Comparison of ENCODE assay signal across 9 mouse cellular contexts in the genomic region with DNA sequence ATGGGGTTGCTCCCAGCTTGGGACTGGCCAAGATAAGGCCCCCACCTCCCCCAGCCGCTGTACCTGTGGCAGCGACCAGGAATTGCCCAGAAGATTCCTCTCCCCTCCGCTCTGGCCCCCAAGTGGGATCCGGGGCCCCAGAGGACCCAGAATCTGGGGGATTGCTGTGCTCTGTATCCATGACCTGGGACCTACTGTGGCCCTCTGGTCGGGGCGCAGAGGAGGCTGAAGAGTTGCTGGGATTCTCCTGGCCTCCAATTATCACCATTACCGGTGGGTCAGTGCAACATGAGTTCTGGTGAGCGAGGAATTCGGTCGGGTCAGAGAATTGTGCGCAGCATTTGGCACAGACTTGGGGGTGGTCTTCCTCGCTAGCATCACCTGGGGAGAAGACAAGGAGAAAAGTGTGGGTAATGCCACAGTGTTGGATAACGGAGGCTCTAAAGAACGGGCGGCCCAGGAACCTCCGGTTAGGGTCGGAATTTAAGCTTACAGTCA. TPM values are rescaled to one million over a fixed set of nuclear protein-coding genes. Genes with fewer than 3 reads are reported as not detected.
DNase-seq lines count a peak whose midpoint lies in the region; ATAC-seq lines count a peak whose summit lies in the region.
"Had no signal": no experiment of that assay in that cellular context is flagged by ENCODE, and none has a peak within 500 bp of the region (broad histone marks: within the 10 kb centered on the region; RNA-seq: fewer than 3 reads in every experiment).

No protein-coding gene starts in this region.

- H3K9me3 ChIP-seq in megakaryocyte, embryonic 14.5 days = no peaks in the 10 kb centered on the region; the same call in 1 of the 2 replicates
- peaks cover 17% of the 10 kb centered on the region; the same call in 1 of the 2 replicates for H3K9me3 ChIP-seq in limb, embryonic 13.5 days
- no peaks in the 10 kb centered on the region for H3K9me3 ChIP-seq in stomach, embryonic 15.5 days

- WGBS in limb, embryonic 13.5 days = 4% methylated on average over 17 of the region's 17 CpGs
- 3% methylated on average over 17 of the region's 17 CpGs for WGBS in stomach, embryonic 15.5 days

- peak; percentile 55 for DNase-seq in cerebellum, adult 11-12 months
- no peak for DNase-seq in cerebellum, adult 8-10 months
- no peak for DNase-seq in gastrocnemius, adult 18-20 months (ENCODE audit: low spot score)
- no peak for DNase-seq in adrenal gland, adult (ENCODE audit: inconsistent age in 2 of 2, low spot score in 1 of 2)

- H3K27ac ChIP-seq in limb, embryonic 13.5 days = peak overlapping the region; percentile 91
- peak overlapping the region; percentile 79 for H3K27ac ChIP-seq in stomach, embryonic 15.5 days

- no peak; the same call in 1 of the 2 replicates for ATAC-seq in megakaryocyte, adult 5-6 weeks (ENCODE audit: poor library complexity, severe bottlenecking)
- ATAC-seq in limb, embryonic 13.5 days (ENCODE audit: low FRiP score, low read depth) = no peak
- ATAC-seq in stomach, embryonic 15.5 days (ENCODE audit: insufficient read depth, low FRiP score, low read depth) = no peak

- peaks cover 59% of the 10 kb centered on the region for H3K27me3 ChIP-seq in megakaryocyte, embryonic 14.5 days (replicated peaks)
- no peaks in the 10 kb centered on the region for H3K27me3 ChIP-seq in limb, embryonic 13.5 days
- H3K27me3 ChIP-seq in stomach, embryonic 15.5 days (replicated peaks) = no peaks in the 10 kb centered on the region

- H3K4me2 ChIP-seq in limb, embryonic 13.5 days (replicated peaks) = peak overlapping the region; percentile 91
- H3K4me2 ChIP-seq in stomach, embryonic 15.5 days = peak overlapping the region; percentile 82

- peak overlapping the region; percentile 92 for H3K4me3 ChIP-seq in megakaryocyte, embryonic 14.5 days (replicated peaks)
- H3K4me3 ChIP-seq in limb, embryonic 13.5 days = peak overlapping the region; percentile 79
- H3K4me3 ChIP-seq in stomach, embryonic 15.5 days (replicated peaks) = peak overlapping the region; percentile 77

- peaks cover 21% of the 10 kb centered on the region for H3K4me1 ChIP-seq in megakaryocyte, embryonic 14.5 days
- peaks cover 35% of the 10 kb centered on the region for H3K4me1 ChIP-seq in limb, embryonic 13.5 days
- peaks cover 25% of the 10 kb centered on the region for H3K4me1 ChIP-seq in stomach, embryonic 15.5 days

- H3K36me3 ChIP-seq in megakaryocyte, embryonic 14.5 days (replicated peaks; ENCODE audit: low read length) = no peaks in the 10 kb centered on the region
- H3K36me3 ChIP-seq in limb, embryonic 13.5 days = peaks cover 47% of the 10 kb centered on the region
- peaks cover 25% of the 10 kb centered on the region for H3K36me3 ChIP-seq in stomach, embryonic 15.5 days

- peak overlapping the region; percentile 89 for H3K9ac ChIP-seq in limb, embryonic 13.5 days
- peak overlapping the region; percentile 86 for H3K9ac ChIP-seq in stomach, embryonic 15.5 days

RNA-seq across cellular contexts. Expression of a gene that starts 10.4 kb away (rescaled TPM):
- 2.5 TPM in 1 of 2 replicates, not detected in the other for polyA plus RNA-seq in megakaryocyte, embryonic 14.5 days (2012; ENCODE audit: insufficient read depth, low replicate concordance)
- total RNA-seq in megakaryocyte, adult 5-6 weeks (2015) = 36.2 and 42.1 TPM in 2 replicates
- total RNA-seq in megakaryocyte, adult 5-6 weeks (2017) = 29.9 TPM in 2 replicates
- polyA plus RNA-seq in limb, embryonic 13.5 days (2015; fragmentation: Nextera tagmentation; extraction: Ambion mirVana) = 49.3 and 51.2 TPM in 2 replicates
- polyA plus RNA-seq in stomach, embryonic 15.5 days (2015; fragmentation: Nextera tagmentation; extraction: Ambion mirVana) = 44.3 and 45.0 TPM in 2 replicates
- 10 to 100 TPM; 16.6 to 17.1 TPM for total RNA-seq in gastrocnemius, adult 18-20 months (2021)

RNA-seq across cellular contexts. Expression of a gene that starts 13.2 kb away (rescaled TPM):
- 0.02 TPM in 1 of 2 replicates, not detected in the other for polyA plus RNA-seq in megakaryocyte, embryonic 14.5 days (2012; ENCODE audit: insufficient read depth, low replicate concordance)
- total RNA-seq in megakaryocyte, adult 5-6 weeks (2015) = 0.51 TPM in 1 of 2 replicates, not detected in the other
- 0.07 and 0.37 TPM in 2 replicates for total RNA-seq in megakaryocyte, adult 5-6 weeks (2017)
- polyA plus RNA-seq in limb, embryonic 13.5 days (2015; fragmentation: Nextera tagmentation; extraction: Ambion mirVana) = 24.3 and 27.0 TPM in 2 replicates
- polyA plus RNA-seq in stomach, embryonic 15.5 days (2015; fragmentation: Nextera tagmentation; extraction: Ambion mirVana) = 10.1 and 10.8 TPM in 2 replicates
- total RNA-seq in gastrocnemius, adult 18-20 months (2021) = under 1 TPM; 0.39 to 0.57 TPM

RNA-seq across cellular contexts. Expression of a gene that starts 36.0 kb away (rescaled TPM):
- polyA plus RNA-seq in megakaryocyte, embryonic 14.5 days (2012; ENCODE audit: insufficient read depth, low replicate concordance) = 0.45 and 1.5 TPM in 2 replicates
- total RNA-seq in megakaryocyte, adult 5-6 weeks (2015) = 5.3 and 7.8 TPM in 2 replicates
- 3.6 and 4.6 TPM in 2 replicates for total RNA-seq in megakaryocyte, adult 5-6 weeks (2017)
- polyA plus RNA-seq in limb, embryonic 13.5 days (2015; fragmentation: Nextera tagmentation; extraction: Ambion mirVana) = 25.9 and 30.4 TPM in 2 replicates
- 17.3 and 17.4 TPM in 2 replicates for polyA plus RNA-seq in stomach, embryonic 15.5 days (2015; fragmentation: Nextera tagmentation; extraction: Ambion mirVana)
- total RNA-seq in gastrocnemius, adult 18-20 months (2021) = 1 to 10 TPM; 2.3 TPM

RNA-seq across cellular contexts. Expression of a gene that starts 36.4 kb away (rescaled TPM):
- polyA plus RNA-seq in megakaryocyte, embryonic 14.5 days (2012; ENCODE audit: insufficient read depth, low replicate concordance) = 9.7 and 15.1 TPM in 2 replicates
- total RNA-seq in megakaryocyte, adult 5-6 weeks (2015) = 29.9 and 33.1 TPM in 2 replicates
- total RNA-seq in megakaryocyte, adult 5-6 weeks (2017) = 37.7 and 41.4 TPM in 2 replicates
- 47.9 and 48.2 TPM in 2 replicates for polyA plus RNA-seq in limb, embryonic 13.5 days (2015; fragmentation: Nextera tagmentation; extraction: Ambion mirVana)
- polyA plus RNA-seq in stomach, embryonic 15.5 days (2015; fragmentation: Nextera tagmentation; extraction: Ambion mirVana) = 35.5 and 43.1 TPM in 2 replicates
- 10 to 100 TPM; 48.6 to 51.3 TPM for total RNA-seq in gastrocnemius, adult 18-20 months (2021)

RNA-seq across cellular contexts. Expression of a gene that starts 40.9 kb away (rescaled TPM):
- 0.32 TPM in 1 of 2 replicates, not detected in the other for polyA plus RNA-seq in megakaryocyte, embryonic 14.5 days (2012; ENCODE audit: insufficient read depth, low replicate concordance)
- not detected in 2 replicates for total RNA-seq in megakaryocyte, adult 5-6 weeks (2015)
- not detected in 2 replicates for total RNA-seq in megakaryocyte, adult 5-6 weeks (2017)
- polyA plus RNA-seq in limb, embryonic 13.5 days (2015; fragmentation: Nextera tagmentation; extraction: Ambion mirVana) = 0.05 TPM in 1 of 2 replicates, not detected in the other
- polyA plus RNA-seq in stomach, embryonic 15.5 days (2015; fragmentation: Nextera tagmentation; extraction: Ambion mirVana) = not detected in 2 replicates
- not detected for total RNA-seq in gastrocnemius, adult 18-20 months (2021)
- total RNA-seq: neutrophil, adult 5-6 weeks had no signal

Comparison
In these comparisons a context has a peak if more than half of its experiments do, and no peak if none do; other contexts are left out.
1. RNA of a gene that starts 10.4 kb away (polyA plus RNA-seq): 49.3 to 51.2 TPM in limb, embryonic 13.5 days and 44.3 to 45.0 TPM in stomach, embryonic 15.5 days; 2.5 TPM in megakaryocyte, embryonic 14.5 days; every median in the first group is over 10 times any median in the second.
2. RNA of a gene that starts 13.2 kb away (polyA plus RNA-seq): 24.3 to 27.0 TPM in limb, embryonic 13.5 days and 10.1 to 10.8 TPM in stomach, embryonic 15.5 days; 0.02 TPM in megakaryocyte, embryonic 14.5 days; every median in the first group is over 10 times any median in the second.
3. Peak in every context shown above with its lines, with median percentiles within 50 percentile points of each other: H3K4me3 ChIP-seq.